Mouse (Mus musculus): ENCODE results near the gene Btn1a1.

DNA sequence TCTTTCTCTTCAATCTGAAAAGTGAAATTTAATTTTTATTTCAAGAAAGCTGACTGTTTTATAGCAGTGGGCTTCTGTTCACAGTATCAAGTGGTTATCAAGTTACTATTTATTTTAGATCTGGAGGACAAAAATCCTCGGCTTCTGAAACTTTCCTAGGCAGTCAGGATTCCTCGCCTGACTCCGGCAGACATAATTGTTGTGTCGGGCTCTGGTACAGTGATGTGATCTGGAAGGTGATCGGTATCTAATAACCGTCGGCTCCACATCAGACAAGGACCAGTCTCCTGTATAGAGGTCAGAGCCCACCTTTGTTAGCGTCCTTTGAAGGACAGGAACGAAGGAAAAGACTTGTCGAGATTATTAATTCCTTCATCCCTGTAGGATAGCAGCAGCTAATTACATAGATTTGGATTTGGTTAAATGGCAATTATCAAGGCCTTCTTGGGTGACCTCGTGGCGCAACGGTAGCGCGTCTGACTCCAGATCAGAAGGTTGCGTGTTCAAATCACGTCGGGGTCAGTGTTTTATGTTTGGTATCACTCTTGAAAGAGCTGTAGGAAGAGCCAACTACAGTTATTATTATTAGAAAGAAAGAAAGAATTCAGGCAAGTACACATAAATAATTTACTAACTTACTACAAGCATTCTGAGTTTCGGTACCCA, 32.1 kb upstream of the Btn1a1 start:
- TF ChIP-seq CTCF (IDR thresholded peaks at IDR 0.05; ENCODE audit: low read depth) (no peak), EP300 (IDR thresholded peaks at IDR 0.05; ENCODE audit: low read depth) (no peak)
